ENCODE assay signal across 7 mouse cellular contexts in genomic region chr17:48407910-48408525, GRCm38 (mm10). TPM values are rescaled to one million over a fixed set of nuclear protein-coding genes. Genes with fewer than 3 reads are reported as not detected.
DNase-seq lines count a peak whose midpoint lies in the region; ATAC-seq lines count a peak whose summit lies in the region.

No protein-coding gene starts in this region.

- peak overlapping the region; percentile 53 for H3K4me2 ChIP-seq in neural tube, embryonic 11.5 days (ENCODE audit: low read depth)
- H3K4me2 ChIP-seq in limb, embryonic 12.5 days: peak overlapping the region; percentile 76
- peak overlapping the region; percentile 68 for H3K4me2 ChIP-seq in stomach, embryonic 14.5 days (replicated peaks; ENCODE audit: low read depth, low read length)

- WGBS in neural tube, embryonic 11.5 days: 25% methylated on average over 8 of the region's 8 CpGs
- 16% methylated on average over 8 of the region's 8 CpGs for WGBS in forebrain, embryonic 10.5 days
- 12% methylated on average over 8 of the region's 8 CpGs for WGBS in limb, embryonic 12.5 days
- 3% methylated on average over 8 of the region's 8 CpGs for WGBS in stomach, embryonic 14.5 days

- intact Hi-C loops in left cerebral cortex, postnatal 36 days (cut with DNase I): loop anchor here (5.0 kb wide), 2 partner anchors 71 to 131 kb away; no protein-coding TSS in a partner anchor

- H3K27me3 ChIP-seq in neural tube, embryonic 11.5 days (ENCODE audit: control insufficient read depth, insufficient read depth, low read length): no peaks in the 10 kb centered on the region
- no peaks in the 10 kb centered on the region for H3K27me3 ChIP-seq in forebrain, embryonic 10.5 days (ENCODE audit: poor library complexity, severe bottlenecking)
- no peaks in the 10 kb centered on the region for H3K27me3 ChIP-seq in limb, embryonic 12.5 days
- H3K27me3 ChIP-seq in stomach, embryonic 14.5 days (ENCODE audit: control insufficient read depth, insufficient read depth, low read length): no peaks in the 10 kb centered on the region

- H3K4me1 ChIP-seq in neural tube, embryonic 11.5 days (ENCODE audit: control insufficient read depth, insufficient read depth, low read length): peaks cover 12% of the 10 kb centered on the region
- peaks cover 27% of the 10 kb centered on the region for H3K4me1 ChIP-seq in forebrain, embryonic 10.5 days
- peaks cover 20% of the 10 kb centered on the region for H3K4me1 ChIP-seq in limb, embryonic 12.5 days (replicated peaks)
- H3K4me1 ChIP-seq in stomach, embryonic 14.5 days (ENCODE audit: control insufficient read depth, insufficient read depth, low read length): peaks cover 25% of the 10 kb centered on the region; the same call in 1 of the 2 replicates

- DNase-seq in neural tube, embryonic 11.5 days (ENCODE audit: low spot score): no peak
- no peak for DNase-seq in neural tube, embryonic 10.5 days (ENCODE audit: extremely low spot score, low spot score)
- DNase-seq in forebrain, embryonic 10.5 days (ENCODE audit: extremely low spot score, low spot score): peak; percentile 51
- DNase-seq in adrenal gland, postnatal 25 days: no peak
- DNase-seq in left cerebral cortex, postnatal 36 days (ENCODE audit: low spot score in 2 of 2): no peak

- H3K27ac ChIP-seq in neural tube, embryonic 11.5 days (ENCODE audit: low read depth, low read length): peak overlapping the region; percentile 100; the same call in 1 of the 2 replicates
- peak overlapping the region; percentile 99 for H3K27ac ChIP-seq in forebrain, embryonic 10.5 days
- H3K27ac ChIP-seq in limb, embryonic 12.5 days: peak overlapping the region; percentile 100
- peak overlapping the region; percentile 100 for H3K27ac ChIP-seq in stomach, embryonic 14.5 days (ENCODE audit: low read length)

- no peaks in the 10 kb centered on the region; the same call in 1 of the 2 replicates for H3K36me3 ChIP-seq in neural tube, embryonic 11.5 days (ENCODE audit: control insufficient read depth, insufficient read depth, low read length)
- H3K36me3 ChIP-seq in forebrain, embryonic 10.5 days (replicated peaks): peaks cover 28% of the 10 kb centered on the region
- H3K36me3 ChIP-seq in limb, embryonic 12.5 days: peaks cover 12% of the 10 kb centered on the region
- H3K36me3 ChIP-seq in stomach, embryonic 14.5 days (ENCODE audit: control insufficient read depth, insufficient read depth, low read length): peaks cover 6% of the 10 kb centered on the region; the same call in 1 of the 2 replicates

- H3K9me3 ChIP-seq in neural tube, embryonic 11.5 days (ENCODE audit: control insufficient read depth, low read length): no peaks in the 10 kb centered on the region
- no peaks in the 10 kb centered on the region for H3K9me3 ChIP-seq in forebrain, embryonic 10.5 days
- no peaks in the 10 kb centered on the region for H3K9me3 ChIP-seq in limb, embryonic 12.5 days
- H3K9me3 ChIP-seq in stomach, embryonic 14.5 days (ENCODE audit: control insufficient read depth, low read depth, low read length): no peaks in the 10 kb centered on the region

- H3K4me3 ChIP-seq in neural tube, embryonic 11.5 days (ENCODE audit: low read depth, low read length): peak overlapping the region; percentile 93
- peak overlapping the region; percentile 90 for H3K4me3 ChIP-seq in forebrain, embryonic 10.5 days
- H3K4me3 ChIP-seq in limb, embryonic 12.5 days (replicated peaks): peak overlapping the region; percentile 84
- H3K4me3 ChIP-seq in stomach, embryonic 14.5 days (ENCODE audit: low read depth, low read length): peak overlapping the region; percentile 88

- no peak for ATAC-seq in neural tube, embryonic 11.5 days (ENCODE audit: insufficient read depth, low FRiP score, low TSS enrichment)
- ATAC-seq in limb, embryonic 12.5 days (ENCODE audit: insufficient number of reproducible peaks, insufficient read depth, low FRiP score, low TSS enrichment, low read depth): no peak
- no peak for ATAC-seq in stomach, embryonic 14.5 days (ENCODE audit: insufficient number of reproducible peaks, insufficient read depth, low FRiP score, low read depth)

- peak overlapping the region; percentile 99 for H3K9ac ChIP-seq in neural tube, embryonic 11.5 days (ENCODE audit: low read length)
- H3K9ac ChIP-seq in limb, embryonic 12.5 days (replicated peaks): peak overlapping the region; percentile 99
- H3K9ac ChIP-seq in stomach, embryonic 14.5 days (replicated peaks; ENCODE audit: low read depth, low read length): peak overlapping the region; percentile 100

RNA-seq across cellular contexts. Expression of gene Nfya, which starts 1.7 kb away (rescaled TPM):
- 23.1 and 27.8 TPM in 2 replicates for polyA plus RNA-seq in neural tube, embryonic 11.5 days (2014; fragmentation: Nextera tagmentation; extraction: Ambion mirVana)
- polyA plus RNA-seq in forebrain, embryonic 10.5 days (2016; fragmentation: Nextera tagmentation; extraction: Ambion mirVana): 18.7 and 19.0 TPM in 2 replicates
- polyA plus RNA-seq in limb, embryonic 12.5 days (2016; fragmentation: Nextera tagmentation; extraction: Ambion mirVana): 19.7 and 21.3 TPM in 2 replicates
- 24.1 and 26.5 TPM in 2 replicates for polyA plus RNA-seq in stomach, embryonic 14.5 days (2014; fragmentation: Nextera tagmentation; extraction: Ambion mirVana)
- 36.6 and 39.2 TPM in 2 replicates for total RNA-seq in adrenal gland, postnatal 25 days (2021)
- total RNA-seq in left cerebral cortex, postnatal 36 days (2021): 10 to 100 TPM; 25.4 to 27.9 TPM

RNA-seq across cellular contexts. Expression of gene Oard1, which starts 1.8 kb away (rescaled TPM):
- 73.5 and 74.2 TPM in 2 replicates for polyA plus RNA-seq in neural tube, embryonic 11.5 days (2014; fragmentation: Nextera tagmentation; extraction: Ambion mirVana)
- polyA plus RNA-seq in forebrain, embryonic 10.5 days (2016; fragmentation: Nextera tagmentation; extraction: Ambion mirVana): 107 TPM in 2 replicates
- 59.5 and 61.4 TPM in 2 replicates for polyA plus RNA-seq in limb, embryonic 12.5 days (2016; fragmentation: Nextera tagmentation; extraction: Ambion mirVana)
- polyA plus RNA-seq in stomach, embryonic 14.5 days (2014; fragmentation: Nextera tagmentation; extraction: Ambion mirVana): 62.8 and 67.4 TPM in 2 replicates
- 21.5 and 31.2 TPM in 2 replicates for total RNA-seq in adrenal gland, postnatal 25 days (2021)
- 10 to 100 TPM; 10.9 to 13.0 TPM for total RNA-seq in left cerebral cortex, postnatal 36 days (2021)

RNA-seq across cellular contexts. Expression of gene Apobec2, which starts 24.7 kb away (rescaled TPM):
- polyA plus RNA-seq in neural tube, embryonic 11.5 days (2014; fragmentation: Nextera tagmentation; extraction: Ambion mirVana): 5.5 and 5.7 TPM in 2 replicates
- polyA plus RNA-seq in forebrain, embryonic 10.5 days (2016; fragmentation: Nextera tagmentation; extraction: Ambion mirVana): 0.64 and 0.78 TPM in 2 replicates
- 8.1 and 8.2 TPM in 2 replicates for polyA plus RNA-seq in limb, embryonic 12.5 days (2016; fragmentation: Nextera tagmentation; extraction: Ambion mirVana)
- polyA plus RNA-seq in stomach, embryonic 14.5 days (2014; fragmentation: Nextera tagmentation; extraction: Ambion mirVana): 2.9 and 3.5 TPM in 2 replicates
- total RNA-seq in adrenal gland, postnatal 25 days (2021): 1.3 and 1.5 TPM in 2 replicates
- not detected for total RNA-seq in left cerebral cortex, postnatal 36 days (2021)

RNA-seq across cellular contexts. Expression of gene Tspo2, which starts 43.3 kb away (rescaled TPM):
- 0.34 TPM in 1 of 2 replicates, not detected in the other for polyA plus RNA-seq in neural tube, embryonic 11.5 days (2014; fragmentation: Nextera tagmentation; extraction: Ambion mirVana)
- polyA plus RNA-seq in forebrain, embryonic 10.5 days (2016; fragmentation: Nextera tagmentation; extraction: Ambion mirVana): not detected in 2 replicates
- polyA plus RNA-seq in limb, embryonic 12.5 days (2016; fragmentation: Nextera tagmentation; extraction: Ambion mirVana): 2.1 and 3.0 TPM in 2 replicates
- 0.82 and 1.5 TPM in 2 replicates for polyA plus RNA-seq in stomach, embryonic 14.5 days (2014; fragmentation: Nextera tagmentation; extraction: Ambion mirVana)
- total RNA-seq in adrenal gland, postnatal 25 days (2021): not detected in 2 replicates
- total RNA-seq in left cerebral cortex, postnatal 36 days (2021): not detected

RNA-seq across cellular contexts. Expression of gene Unc5cl, which starts 46.7 kb away (rescaled TPM):
- polyA plus RNA-seq in neural tube, embryonic 11.5 days (2014; fragmentation: Nextera tagmentation; extraction: Ambion mirVana): 0.16 and 0.48 TPM in 2 replicates
- polyA plus RNA-seq in forebrain, embryonic 10.5 days (2016; fragmentation: Nextera tagmentation; extraction: Ambion mirVana): 0.07 and 0.27 TPM in 2 replicates
- polyA plus RNA-seq in limb, embryonic 12.5 days (2016; fragmentation: Nextera tagmentation; extraction: Ambion mirVana): 0.12 and 0.28 TPM in 2 replicates
- polyA plus RNA-seq in stomach, embryonic 14.5 days (2014; fragmentation: Nextera tagmentation; extraction: Ambion mirVana): 11.6 and 12.5 TPM in 2 replicates
- not detected in 2 replicates for total RNA-seq in adrenal gland, postnatal 25 days (2021)
- total RNA-seq in left cerebral cortex, postnatal 36 days (2021): under 1 TPM; 0.34 to 0.59 TPM
